Mouse (Mus musculus) mature B cell (primary cell): Measurements from ENCODE around the gene Mtif2.

ENCODE experiments used
- in situ Hi-C: fragments of 300-500 bp; cut with MboI; formaldehyde crosslinking; loops from 2 replicates; pipeline ENCODE4 v1.14.3; 2019

Mtif2 gene

DNA sequence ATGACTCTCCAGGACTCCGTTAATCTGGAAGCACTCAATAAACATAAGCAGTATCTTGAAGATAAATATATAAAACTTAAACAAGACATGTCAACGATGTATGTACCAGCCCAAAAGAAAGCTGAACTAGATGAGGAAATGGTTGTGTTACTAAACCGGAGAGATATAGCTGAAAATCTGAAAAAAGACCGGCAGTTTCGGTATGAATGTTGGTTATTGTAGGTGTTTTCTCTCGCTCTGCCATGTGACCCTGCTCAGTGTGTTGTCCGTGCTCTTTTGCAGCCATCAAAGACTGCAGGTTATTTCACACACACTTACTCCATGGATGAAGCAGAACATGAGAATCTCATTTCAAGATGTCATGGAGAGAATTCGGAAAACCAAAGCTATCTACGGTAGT, 34.2 kb downstream of the Mtif2 start:
- in situ Hi-C loops = no loop called here

DNA sequence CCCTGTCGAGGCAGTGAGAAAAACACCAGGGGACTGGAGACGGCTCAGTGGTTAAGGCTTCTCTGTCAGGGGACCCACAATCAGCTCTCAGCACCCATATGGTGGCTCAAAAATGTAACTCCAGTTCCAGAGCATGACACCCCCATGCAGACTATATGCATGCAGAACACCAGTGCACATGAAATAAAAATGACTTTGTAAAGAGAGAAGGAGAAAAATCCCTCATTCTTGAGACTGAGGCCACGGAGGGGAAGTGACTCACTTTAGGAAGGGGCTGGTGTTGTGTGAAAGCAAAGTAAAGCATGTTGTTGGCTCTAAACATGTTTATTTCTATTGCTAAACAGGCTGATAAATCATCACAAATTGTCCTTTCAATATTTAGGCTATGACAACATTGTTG, 34.8 kb downstream of the Mtif2 start:
- in situ Hi-C loops = no loop called here

DNA sequence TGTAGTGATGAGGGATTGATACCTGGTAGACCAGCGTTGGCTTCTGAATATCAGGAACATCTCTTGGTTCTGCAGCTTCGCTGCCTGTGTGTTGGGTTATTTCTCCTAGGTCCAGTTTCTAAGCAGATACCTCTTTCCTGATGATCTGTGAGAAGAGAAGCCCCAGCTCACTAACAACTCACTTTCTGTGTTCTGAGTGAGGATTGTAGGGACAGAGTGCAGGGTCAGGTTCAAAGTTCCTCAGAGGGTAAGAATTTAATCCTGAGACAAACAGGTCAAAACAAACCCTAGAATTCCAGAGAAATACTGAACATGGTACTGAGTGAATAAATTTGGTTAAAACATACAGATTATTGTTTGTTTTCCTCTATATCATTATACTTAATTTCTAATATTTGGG, 37.2 kb downstream of the Mtif2 start:
- in situ Hi-C loops = no loop called here

DNA sequence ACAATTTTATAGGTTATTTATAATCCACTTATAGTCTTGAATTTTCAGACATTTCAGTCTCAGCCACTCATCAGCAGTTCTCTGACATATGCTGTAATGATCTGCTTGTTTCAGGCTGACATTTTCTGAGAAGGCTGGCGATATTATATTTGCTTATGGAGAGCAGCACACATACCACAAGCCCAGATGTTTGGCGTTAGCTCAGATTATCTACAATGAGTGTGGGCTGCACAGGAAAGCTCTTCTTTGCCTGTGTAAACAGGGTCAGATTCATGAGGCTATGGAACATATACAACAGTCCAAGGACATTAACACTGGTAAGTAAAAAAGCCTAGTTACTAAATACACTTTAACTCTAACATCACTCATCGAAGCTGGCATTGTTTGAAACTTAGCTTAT, 45.3 kb downstream of the Mtif2 start:
- in situ Hi-C loops = no loop called here

DNA sequence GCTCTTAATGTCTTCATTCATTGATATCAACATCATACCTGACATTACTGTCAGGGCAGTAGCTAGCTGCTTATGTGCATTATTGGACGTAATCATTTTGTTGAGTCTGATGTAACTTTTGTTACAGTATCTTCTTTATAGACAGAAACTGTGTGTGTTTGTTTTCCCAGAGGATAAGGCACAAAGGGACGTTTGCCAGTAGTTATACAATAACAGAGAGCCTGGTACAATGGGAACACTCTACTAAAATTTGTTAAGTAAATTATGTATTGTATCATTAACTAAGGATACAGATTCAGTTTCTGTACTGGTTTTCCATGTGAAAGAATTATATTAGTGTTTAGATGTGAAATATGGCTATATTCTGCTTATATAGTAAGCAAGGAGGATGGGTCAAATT, 46.4 kb downstream of the Mtif2 start:
- in situ Hi-C loops = no loop called here

DNA sequence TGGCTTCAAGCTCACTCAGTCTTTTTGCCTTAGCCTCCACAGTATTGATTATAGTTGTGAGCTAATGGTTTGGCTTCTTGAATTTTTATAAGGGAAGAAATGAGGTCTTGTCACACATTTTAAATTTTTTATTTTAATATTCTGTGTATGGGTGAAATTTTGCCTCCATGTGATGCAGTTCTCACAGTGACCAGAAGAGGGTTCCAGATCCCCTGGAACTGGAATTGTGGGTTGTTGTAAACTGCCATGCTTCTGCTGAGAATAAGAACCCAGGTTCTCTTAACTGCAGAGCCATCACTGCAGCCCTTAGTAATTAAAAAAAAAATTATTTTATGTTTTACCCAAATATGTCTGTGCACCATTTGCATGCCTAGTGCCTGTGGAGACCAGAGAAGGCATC, 53.4 kb downstream of the Mtif2 start:
- in situ Hi-C loops = no loop called here
